Mouse (Mus musculus): ENCODE results near the gene Gtse1.
A peak's percentile ranks its signal among the peaks of the same experiment; 100 is the strongest.
"Not testable (repeated sequence)": the region's sequence is repeated elsewhere in the genome, so short reads cannot be mapped to it uniquely, and the experiment has no call there.

Gene Gtse1

GRCm38 (mm10) chr15:85859490-85860031, at the start of gene Gtse1:
Gene Gtse1, plus strand, starts transcription at chr15:85859745.
- peak; percentile 96 for DNase-seq

GRCm38 (mm10) chr15:85810462-85810805, 49.1 kb upstream of the Gtse1 start:
- DNase-seq: no peak

- peak; percentile 83 for DNase-seq
Observed at GRCm38 (mm10) chr15:85810806-85811521, 48.6 kb upstream of the Gtse1 start.

DNA sequence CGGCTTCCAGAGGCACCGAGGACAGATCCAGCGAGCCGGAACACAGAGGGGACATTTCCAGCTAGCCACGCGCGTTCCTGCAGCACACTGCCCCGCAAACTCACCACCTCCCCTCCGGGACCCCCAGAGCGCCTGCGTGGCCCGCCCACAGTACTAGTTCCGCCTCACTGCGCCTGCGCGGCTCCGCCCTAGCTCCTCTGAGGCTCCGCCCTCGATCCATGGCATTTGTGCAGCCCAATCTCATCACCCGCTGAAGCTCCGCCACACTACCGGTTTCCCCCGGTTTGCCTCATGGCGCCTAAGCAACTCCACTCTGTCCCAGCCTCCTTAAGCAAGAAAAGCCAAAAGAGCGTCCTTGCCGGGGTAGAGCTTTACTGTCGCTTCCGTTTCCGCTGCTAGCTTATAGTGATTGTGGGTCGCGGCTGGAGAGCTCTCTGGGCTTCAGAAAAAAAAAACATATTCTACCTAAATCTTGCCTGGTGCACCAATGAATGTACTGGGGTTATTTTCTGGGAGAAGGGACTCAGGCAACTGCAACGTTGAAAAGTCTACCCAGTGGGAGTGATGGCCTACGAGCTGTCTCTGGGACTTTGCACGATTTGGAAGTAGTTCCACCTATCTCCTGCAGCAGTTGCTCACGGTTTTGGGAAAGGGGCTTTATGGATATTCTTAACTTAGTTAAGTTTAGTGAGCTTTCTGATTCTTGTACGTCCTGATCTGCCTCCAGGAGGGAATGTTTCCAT, 47.8 kb upstream of the Gtse1 start, which contains the start of gene Cdpf1:
TSS of gene Cdpf1 (minus strand) at position 163 of the 743 bp plus-strand sequence.
- DNase-seq: peak; percentile 99

DNA sequence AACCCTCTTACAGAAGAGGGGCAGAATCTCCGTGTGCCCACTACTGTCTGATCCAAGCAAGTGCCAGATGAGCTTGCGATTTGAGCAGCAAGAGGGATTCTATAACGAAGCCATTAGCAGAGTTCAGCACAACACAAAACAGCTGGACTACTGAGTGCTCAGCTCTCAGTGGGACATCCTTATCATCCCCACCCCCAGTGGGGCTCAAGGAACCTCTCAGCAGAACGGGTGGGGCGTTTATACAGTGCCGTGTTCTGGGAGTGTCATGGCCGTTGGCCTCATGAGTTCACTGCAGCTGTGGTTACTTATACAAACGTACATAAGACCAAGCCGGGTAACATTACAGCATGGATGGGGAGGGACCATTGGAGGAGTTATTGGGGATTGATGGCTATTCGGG, 46.1 kb upstream of the Gtse1 start:
- DNase-seq: no peak

GRCm38 (mm10) chr15:85821203-85822010, 38.1 kb upstream of the Gtse1 start, which contains the start of gene Pkdrej:
Gene Pkdrej, minus strand, starts transcription at chr15:85821734.
- peak; percentile 41 for DNase-seq

DNA sequence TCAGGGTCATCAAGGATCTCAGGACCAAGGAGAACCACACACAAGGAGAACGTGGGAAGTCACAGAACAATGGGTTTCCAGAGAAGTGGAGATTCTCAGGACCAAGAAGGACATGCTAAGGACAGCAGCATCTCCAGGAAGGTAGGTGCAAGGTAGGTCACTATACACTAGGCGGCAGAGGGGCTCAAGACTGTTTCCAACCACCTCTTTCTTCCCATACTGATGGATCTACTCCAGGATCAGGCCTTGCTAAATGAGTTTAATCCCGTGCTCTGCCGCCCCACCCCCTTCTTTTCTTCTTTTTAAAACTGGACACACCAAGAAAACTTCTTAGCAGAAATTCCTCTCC, 37.6 kb upstream of the Gtse1 start:
- no peak for DNase-seq

DNA sequence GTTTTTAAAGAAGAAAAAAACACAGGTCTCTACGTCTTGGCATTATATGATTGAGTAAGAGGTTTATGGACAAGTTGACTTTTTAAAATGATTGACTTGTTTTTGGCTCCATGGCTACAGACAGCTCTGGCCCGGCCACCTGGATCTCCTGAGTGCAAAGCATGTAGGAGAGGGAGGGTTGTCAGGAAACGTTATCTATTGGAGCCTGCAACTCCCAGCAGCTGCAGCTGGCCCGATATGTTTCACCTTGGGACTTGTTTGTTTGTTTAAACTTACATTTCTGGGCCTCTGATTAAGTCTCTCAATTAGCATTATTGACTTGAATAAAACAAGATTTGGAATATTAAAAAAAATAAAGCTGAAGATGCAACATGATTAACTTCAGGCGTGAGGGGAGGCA, 32.9 kb upstream of the Gtse1 start:
- no peak for DNase-seq

DNA sequence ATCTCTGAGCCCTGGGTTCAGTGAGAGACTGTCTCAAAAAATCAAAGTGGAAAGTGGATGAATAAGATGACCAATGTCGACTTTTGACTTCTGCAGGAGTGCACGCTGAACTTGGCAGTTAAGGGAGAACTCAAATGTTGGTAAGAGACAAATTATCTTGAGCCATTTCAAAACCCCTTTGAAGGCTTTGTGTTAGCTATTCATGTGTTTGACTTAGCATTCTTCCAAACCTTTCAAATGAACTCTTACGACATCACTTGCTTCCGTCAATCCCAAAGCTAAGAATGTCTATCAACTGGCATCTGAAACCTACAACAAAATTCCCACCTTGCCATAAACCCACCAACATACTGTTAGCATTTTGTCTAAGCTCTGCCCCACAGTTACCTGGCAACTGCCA, 31.5 kb upstream of the Gtse1 start:
- no peak for DNase-seq

DNA sequence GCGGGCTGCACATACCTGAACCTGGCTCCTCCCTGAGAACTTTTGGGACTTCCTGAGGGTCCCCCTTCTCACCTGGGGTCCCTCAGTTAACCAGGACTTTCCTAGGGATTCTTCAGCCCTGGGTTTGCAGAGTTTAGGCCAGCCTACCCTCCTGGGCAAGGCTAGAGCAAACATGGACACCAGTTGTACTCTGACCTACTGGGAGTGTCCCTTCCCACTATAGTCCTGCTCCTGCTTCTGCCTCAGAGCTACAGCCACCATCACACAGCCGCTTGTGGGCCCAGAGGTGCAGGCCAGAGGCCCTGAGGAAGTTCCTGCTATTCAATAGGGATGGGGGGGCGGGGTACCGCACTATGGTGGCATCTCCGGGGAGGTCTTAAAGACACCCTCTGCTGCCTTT, 30.1 kb upstream of the Gtse1 start:
- no peak for DNase-seq

GRCm38 (mm10) chr15:85831954-85832590, 27.5 kb upstream of the Gtse1 start, which contains the start of gene Ttc38:
Gene Ttc38, plus strand, starts transcription at chr15:85832306.
- DNase-seq: peak; percentile 88

DNA sequence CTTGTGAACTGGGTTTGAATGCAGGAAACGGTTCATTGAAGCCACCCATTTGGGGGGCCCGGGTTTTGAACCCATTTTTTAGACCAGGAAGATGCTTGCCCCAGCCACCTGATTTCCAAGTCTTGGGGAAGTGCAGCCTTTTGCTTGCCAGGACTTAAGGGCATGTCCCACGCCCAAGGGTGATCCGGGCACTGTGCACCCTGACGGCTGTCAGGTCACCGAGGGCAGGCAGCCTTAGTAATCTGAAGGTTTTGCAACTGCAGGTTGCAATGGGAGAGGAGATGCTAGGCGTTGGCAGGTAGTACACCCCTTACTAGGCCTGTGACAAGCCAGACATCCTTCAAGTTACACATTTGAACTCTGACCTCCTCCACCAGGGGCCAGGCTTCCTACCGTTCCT, 26.9 kb upstream of the Gtse1 start:
- DNase-seq: no peak

DNA sequence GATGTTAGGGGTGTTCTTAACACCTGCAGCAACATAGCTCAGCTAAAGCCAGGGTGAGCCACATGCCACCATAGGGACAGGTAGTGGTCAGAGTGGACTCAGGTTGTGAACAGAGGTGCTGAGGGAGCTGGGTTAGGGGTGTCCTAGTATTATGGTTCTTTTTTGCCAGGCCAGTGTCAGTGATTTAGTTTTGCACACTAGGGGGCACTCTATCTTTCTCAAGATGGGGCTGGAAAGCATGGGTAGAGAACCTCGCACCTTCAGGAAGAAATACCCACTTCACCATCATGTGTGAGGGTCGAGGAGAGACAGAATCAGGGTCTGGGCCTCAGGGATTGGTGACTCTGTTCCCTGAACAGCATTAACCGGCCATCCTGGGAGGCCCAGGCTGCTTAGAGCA, 24.2 kb upstream of the Gtse1 start:
- no peak for DNase-seq

- DNase-seq: no peak
Observed at GRCm38 (mm10) chr15:85836887-85837286, 22.7 kb upstream of the Gtse1 start.

- DNase-seq: no peak
Observed at GRCm38 (mm10) chr15:85840983-85841382, 18.6 kb upstream of the Gtse1 start.

- no peak for DNase-seq
Observed at GRCm38 (mm10) chr15:85841796-85842360, 17.7 kb upstream of the Gtse1 start.

- DNase-seq: no peak
Observed at GRCm38 (mm10) chr15:85845071-85845470, 14.5 kb upstream of the Gtse1 start.

DNA sequence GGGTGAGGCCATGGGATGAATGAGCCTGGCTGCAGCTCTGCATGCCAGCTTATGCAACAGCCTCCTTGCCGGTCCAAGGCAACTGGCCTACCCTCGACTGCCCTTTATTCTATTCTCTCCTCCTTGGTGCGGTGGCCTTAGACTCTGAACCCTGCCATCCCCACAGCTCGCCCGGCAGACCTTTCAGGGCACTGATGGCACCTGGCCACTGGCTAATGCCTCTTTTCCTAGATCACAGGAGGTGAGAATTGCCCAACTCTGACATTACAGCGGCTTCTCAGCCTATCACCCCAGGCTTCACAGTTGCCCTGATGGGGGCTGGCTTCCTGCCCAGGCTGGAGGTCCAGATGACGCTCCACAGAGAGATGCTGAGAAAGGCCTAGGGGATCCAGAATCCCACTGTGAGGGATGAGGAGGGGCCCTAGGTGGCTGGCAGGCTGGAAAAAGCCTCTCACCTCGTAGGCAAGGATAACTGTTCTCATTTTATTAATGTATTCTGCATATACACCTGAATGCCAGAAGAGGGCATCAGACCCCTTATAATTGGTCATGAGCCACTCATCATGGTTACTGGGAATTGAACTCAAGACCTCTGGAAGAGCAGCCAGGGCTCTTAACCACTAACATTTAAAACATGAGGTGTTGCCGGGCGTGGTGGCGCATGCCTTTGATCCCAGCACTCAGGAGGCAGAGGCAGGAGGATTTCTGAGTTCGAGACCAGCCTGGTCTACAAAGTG, 7.7 kb upstream of the Gtse1 start:
- DNase-seq: no peak

- no peak for DNase-seq
Observed at GRCm38 (mm10) chr15:85858980-85859489, 510 bp upstream of the Gtse1 start.

DNA sequence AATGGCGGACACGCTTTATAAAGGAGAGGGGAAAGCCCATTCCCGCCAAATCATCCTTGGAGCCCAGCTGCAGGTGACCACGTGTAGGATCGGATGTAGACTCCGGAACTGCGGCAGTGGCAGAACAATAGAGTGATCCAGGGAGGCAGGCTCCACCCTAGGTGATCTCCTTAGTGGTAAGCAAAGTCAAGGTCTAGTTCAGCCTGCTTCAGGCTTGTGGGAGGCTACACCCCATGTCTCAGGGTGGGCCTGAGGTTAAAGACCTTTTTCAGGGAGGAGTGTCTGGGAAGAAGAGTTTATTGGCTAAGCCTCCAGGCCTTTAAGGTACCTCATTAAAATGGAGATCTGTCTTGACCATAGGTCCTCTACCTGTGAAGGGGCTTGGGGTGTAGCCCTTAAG, 6.4 kb downstream of the Gtse1 start:
- not testable (repeated sequence) for DNase-seq

- DNase-seq: peak; percentile 71
Observed at GRCm38 (mm10) chr15:85867696-85868095, 8.2 kb downstream of the Gtse1 start.
